Mouse (Mus musculus): ENCODE measurements around the gene Fcna. TPM values are rescaled to one million over a fixed set of nuclear protein-coding genes. Genes with fewer than 3 reads are reported as not detected.

Gene Fcna
- total and polyA plus RNA-seq, 3 experiments: 4.0 to 6.8 (median 4.8) TPM

- Histone ChIP-seq H3K79me2 (replicated peaks; ENCODE audit: control insufficient read depth, insufficient read depth, low read length) (no peaks in the 10 kb centered on the region), H3K27ac (peak overlapping the region; percentile 12; the same call in 1 of the 2 replicates), H3K36me3 (ENCODE audit: control insufficient read depth, insufficient read depth, low read length) (no peaks in the 10 kb centered on the region), H3K9ac (ENCODE audit: low read depth, low read length) (no peak overlapping the region), H3K4me1 (ENCODE audit: control insufficient read depth, insufficient read depth, low read length) (peaks cover 6% of the 10 kb centered on the region; the same call in 1 of the 2 replicates), H3K27me3 (ENCODE audit: control insufficient read depth, insufficient read depth, low read length) (no peaks in the 10 kb centered on the region), H3K4me3 (no peak overlapping the region)
- DNase-seq: peak in 1 of 2 experiments; percentile 45
- intact Hi-C loops (cut with DNase I): no loop called here
- TF ChIP-seq CTCF (IDR thresholded peaks at IDR 0.05): no peak
- no peak for TF ChIP-seq POLR2A (IDR thresholded peaks at IDR 0.05; ENCODE audit: insufficient read depth, low read depth, low read length)
- TF ChIP-seq EP300 (IDR thresholded peaks at IDR 0.05; ENCODE audit: insufficient read depth, low read depth, low read length): peak; percentile 58
- WGBS: 53% methylated on average over 8 of the region's 8 CpGs
These were observed 32.4 kb upstream of the Fcna start for GRCm38 (mm10) chr2:25660279-25660678.

- peak within 1 kb of the TSS; percentile 17; the same call in 1 of the 2 replicates for H3K27ac ChIP-seq
- intact Hi-C loops (cut with DNase I): no loop called here
- H3K4me1 ChIP-seq (ENCODE audit: control insufficient read depth, insufficient read depth, low read length): peaks cover 6% of the 10 kb centered on the region; the same call in 1 of the 2 replicates
These were observed 29.8 kb upstream of the Fcna start, which contains the start of gene Lcn5 for GRCm38 (mm10) chr2:25657652-25658051. Gene Lcn5 (plus strand): TSS chr2:25657952.

GRCm38 (mm10) chr2:25657246-25657645, 29.4 kb upstream of the Fcna start:
- 54% methylated on average over 4 of the region's 4 CpGs for WGBS
- TF ChIP-seq POLR2A (IDR thresholded peaks at IDR 0.05; ENCODE audit: insufficient read depth, low read depth, low read length): no peak
- TF ChIP-seq EP300 (IDR thresholded peaks at IDR 0.05; ENCODE audit: insufficient read depth, low read depth, low read length): no peak
- no peak for TF ChIP-seq CTCF (IDR thresholded peaks at IDR 0.05)
- H3K79me2 ChIP-seq (replicated peaks; ENCODE audit: control insufficient read depth, insufficient read depth, low read length): no peaks in the 10 kb centered on the region
- no peaks in the 10 kb centered on the region for H3K36me3 ChIP-seq (ENCODE audit: control insufficient read depth, insufficient read depth, low read length)
- H3K27me3 ChIP-seq (ENCODE audit: control insufficient read depth, insufficient read depth, low read length): no peaks in the 10 kb centered on the region
- H3K9ac ChIP-seq (ENCODE audit: low read depth, low read length): no peak overlapping the region
- no peak overlapping the region for H3K4me3 ChIP-seq
- intact Hi-C loops (cut with DNase I): no loop called here
- peak overlapping the region; percentile 17; the same call in 1 of the 2 replicates for H3K27ac ChIP-seq
- DNase-seq: no peak
- H3K4me1 ChIP-seq (ENCODE audit: control insufficient read depth, insufficient read depth, low read length): peaks cover 6% of the 10 kb centered on the region; the same call in 1 of the 2 replicates

More at GRCm38 (mm10) chr2:25657652-25658051, 29.8 kb upstream of the Fcna start, which contains the start of gene Lcn5:
- no peaks in the 10 kb centered on the region for H3K79me2 ChIP-seq (replicated peaks; ENCODE audit: control insufficient read depth, insufficient read depth, low read length)
- no peak within 1 kb of the TSS for H3K9ac ChIP-seq (ENCODE audit: low read depth, low read length)
- DNase-seq: no peak
- H3K36me3 ChIP-seq (ENCODE audit: control insufficient read depth, insufficient read depth, low read length): no peaks in the 10 kb centered on the region
- H3K27me3 ChIP-seq (ENCODE audit: control insufficient read depth, insufficient read depth, low read length): no peaks in the 10 kb centered on the region
- H3K4me3 ChIP-seq: no peak within 1 kb of the TSS
- TF ChIP-seq CTCF (IDR thresholded peaks at IDR 0.05) (no peak), POLR2A (IDR thresholded peaks at IDR 0.05; ENCODE audit: insufficient read depth, low read depth, low read length) (no peak), EP300 (IDR thresholded peaks at IDR 0.05; ENCODE audit: insufficient read depth, low read depth, low read length) (no peak)

- intact Hi-C loops (cut with DNase I): no loop called here
- Histone ChIP-seq H3K9ac (ENCODE audit: low read depth, low read length) (no peak overlapping the region), H3K4me1 (ENCODE audit: control insufficient read depth, insufficient read depth, low read length) (peaks cover 6% of the 10 kb centered on the region; the same call in 1 of the 2 replicates), H3K79me2 (replicated peaks; ENCODE audit: control insufficient read depth, insufficient read depth, low read length) (no peaks in the 10 kb centered on the region), H3K36me3 (ENCODE audit: control insufficient read depth, insufficient read depth, low read length) (no peaks in the 10 kb centered on the region), H3K27me3 (ENCODE audit: control insufficient read depth, insufficient read depth, low read length) (no peaks in the 10 kb centered on the region), H3K27ac (peak overlapping the region; percentile 17; the same call in 1 of the 2 replicates), H3K4me3 (no peak overlapping the region)
- no peak for TF ChIP-seq EP300 (IDR thresholded peaks at IDR 0.05; ENCODE audit: insufficient read depth, low read depth, low read length)
- peak; percentile 40 to 67 for DNase-seq
- 47% methylated on average over 4 of the region's 4 CpGs for WGBS
These were observed 28.9 kb upstream of the Fcna start for GRCm38 (mm10) chr2:25656691-25657090.

- H3K9ac ChIP-seq (ENCODE audit: low read depth, low read length): no peak overlapping the region
- no peak overlapping the region for H3K27ac ChIP-seq
- no peak for DNase-seq
- no peak for TF ChIP-seq POLR2A (IDR thresholded peaks at IDR 0.05; ENCODE audit: insufficient read depth, low read depth, low read length)
- TF ChIP-seq EP300 (IDR thresholded peaks at IDR 0.05; ENCODE audit: insufficient read depth, low read depth, low read length): no peak
- no peak for TF ChIP-seq CTCF (IDR thresholded peaks at IDR 0.05)
- H3K27me3 ChIP-seq (ENCODE audit: control insufficient read depth, insufficient read depth, low read length): no peaks in the 10 kb centered on the region
- intact Hi-C loops (cut with DNase I): no loop called here
- H3K36me3 ChIP-seq (ENCODE audit: control insufficient read depth, insufficient read depth, low read length): no peaks in the 10 kb centered on the region
- peaks cover 3% of the 10 kb centered on the region; the same call in 1 of the 2 replicates for H3K4me1 ChIP-seq (ENCODE audit: control insufficient read depth, insufficient read depth, low read length)
- no peaks in the 10 kb centered on the region for H3K79me2 ChIP-seq (replicated peaks; ENCODE audit: control insufficient read depth, insufficient read depth, low read length)
- no peak overlapping the region for H3K4me3 ChIP-seq
- WGBS: 53% methylated on average over 1 of the region's 1 CpGs
These were observed 26.7 kb upstream of the Fcna start for GRCm38 (mm10) chr2:25654502-25654901.

- Histone ChIP-seq H3K27me3 (ENCODE audit: control insufficient read depth, insufficient read depth, low read length) (no peaks in the 10 kb centered on the region), H3K9ac (ENCODE audit: low read depth, low read length) (no peak within 1 kb of the TSS), H3K27ac (no peak within 1 kb of the TSS), H3K79me2 (replicated peaks; ENCODE audit: control insufficient read depth, insufficient read depth, low read length) (no peaks in the 10 kb centered on the region), H3K4me3 (no peak within 1 kb of the TSS), H3K36me3 (ENCODE audit: control insufficient read depth, insufficient read depth, low read length) (no peaks in the 10 kb centered on the region), H3K4me1 (ENCODE audit: control insufficient read depth, insufficient read depth, low read length) (peaks cover 3% of the 10 kb centered on the region; the same call in 1 of the 2 replicates)
- no peak for DNase-seq
- intact Hi-C loops (cut with DNase I): no loop called here
- WGBS: 79% methylated on average over 2 of the region's 2 CpGs
- no peak for TF ChIP-seq CTCF (IDR thresholded peaks at IDR 0.05)
- no peak for TF ChIP-seq EP300 (IDR thresholded peaks at IDR 0.05; ENCODE audit: insufficient read depth, low read depth, low read length)
- TF ChIP-seq POLR2A (IDR thresholded peaks at IDR 0.05; ENCODE audit: insufficient read depth, low read depth, low read length): no peak
These were observed 25.1 kb upstream of the Fcna start, which contains the start of gene Lcn8 for GRCm38 (mm10) chr2:25652902-25653301. Gene Lcn8 (plus strand): TSS chr2:25653120.

Measured in heart, adult 2 months (tissue).